Mouse (Mus musculus): ENCODE data around the gene Adat3. TPM values are rescaled to one million over a fixed set of nuclear protein-coding genes. Genes with fewer than 3 reads are reported as not detected.
"Not testable (repeated sequence)": the region's sequence is repeated elsewhere in the genome, so short reads cannot be mapped to it uniquely, and the experiment has no call there.

The Adat3 gene
- polyA plus RNA-seq, 1 experiment, result 10.0 TPM

DNA sequence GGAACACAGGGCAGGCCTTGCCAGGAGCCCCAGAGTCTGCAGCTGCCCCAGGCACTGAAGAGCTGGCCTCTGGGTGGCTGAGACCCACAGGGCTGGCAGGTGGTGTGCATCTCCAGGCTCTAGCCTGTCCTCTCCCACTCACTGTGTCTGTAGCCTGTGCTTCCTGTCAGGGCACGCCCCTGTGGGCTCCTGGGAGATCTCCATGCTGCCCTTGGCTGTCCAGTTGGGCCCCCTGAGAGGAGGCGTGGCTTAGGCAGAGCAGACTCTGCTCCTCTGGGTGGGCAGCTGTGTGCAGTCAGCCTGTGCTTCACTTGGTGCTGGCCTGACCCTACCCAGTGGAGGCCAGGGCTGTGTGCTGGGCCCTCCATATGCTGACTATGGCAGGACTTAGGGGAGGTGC is 25.0 kb downstream of the Adat3 start:
- 31% methylated on average over 2 of the region's 2 CpGs for WGBS
- DNase-seq, result no peak
- Histone ChIP-seq H3K4me3 (replicated peaks; ENCODE audit: extremely low read depth, low read depth, low read length) (no peak overlapping the region), H3K4me1 (ENCODE audit: control insufficient read depth, insufficient read depth, low read length) (peaks cover 19% of the 10 kb centered on the region)
- TF ChIP-seq CTCF (IDR thresholded peaks at IDR 0.05; ENCODE audit: insufficient read depth, low read length) (no peak), POLR2A (IDR thresholded peaks at IDR 0.05; ENCODE audit: borderline replicate concordance, extremely low read depth, low read depth, low read length) (no peak)

DNA sequence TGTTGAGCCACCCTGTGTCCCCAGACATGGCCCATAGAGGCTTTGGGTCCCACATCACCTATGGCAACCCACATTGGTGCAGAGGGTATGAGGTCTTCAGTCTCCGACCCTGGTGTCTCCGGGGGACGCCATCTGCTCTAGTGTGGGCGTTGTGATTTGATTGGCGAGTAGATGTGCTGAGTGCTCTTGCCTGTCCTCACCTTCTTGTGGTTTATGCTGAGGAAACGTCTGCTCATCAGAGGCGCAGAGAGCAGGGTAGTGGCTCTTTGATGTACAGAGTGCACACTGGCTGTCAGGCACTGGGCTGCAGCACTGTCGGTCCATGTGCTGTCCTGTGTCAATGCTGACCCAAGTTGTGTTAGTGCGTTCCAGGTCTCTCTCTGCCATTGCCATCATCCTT is 26.2 kb downstream of the Adat3 start:
- no peak for TF ChIP-seq CTCF (IDR thresholded peaks at IDR 0.05; ENCODE audit: insufficient read depth, low read length)
- TF ChIP-seq POLR2A (IDR thresholded peaks at IDR 0.05; ENCODE audit: borderline replicate concordance, extremely low read depth, low read depth, low read length), result no peak
- WGBS, result 77% methylated on average over 9 of the region's 9 CpGs
- DNase-seq, result no peak

DNA sequence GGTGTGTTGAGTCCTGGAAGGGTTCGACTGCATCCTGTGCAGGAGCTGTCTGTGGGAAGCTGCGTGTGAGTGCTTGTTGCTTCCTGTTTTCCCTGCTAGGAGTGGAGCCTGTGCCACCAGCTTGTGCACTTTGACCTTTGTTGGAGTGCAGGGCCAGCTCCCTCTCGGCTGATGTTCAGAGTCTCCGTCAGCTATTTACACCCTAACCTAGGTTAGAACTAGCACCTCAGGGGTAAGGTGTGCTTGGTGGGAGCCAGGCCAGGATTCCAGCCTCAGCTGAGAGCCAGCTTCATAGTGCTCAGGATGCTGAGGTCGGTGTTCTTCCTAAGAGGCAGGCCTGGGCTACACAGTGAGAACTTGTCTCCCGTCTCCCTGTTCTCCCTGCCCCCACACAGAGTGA is 32.7 kb downstream of the Adat3 start:
- Histone ChIP-seq H3K4me3 (replicated peaks; ENCODE audit: extremely low read depth, low read depth, low read length) (no peak overlapping the region), H3K4me1 (ENCODE audit: control insufficient read depth, insufficient read depth, low read length) (peaks cover 1% of the 10 kb centered on the region; the same call in 1 of the 2 replicates)
- 69% methylated on average over 6 of the region's 6 CpGs for WGBS
- DNase-seq, result no peak
- TF ChIP-seq CTCF (IDR thresholded peaks at IDR 0.05; ENCODE audit: insufficient read depth, low read length) (no peak), POLR2A (IDR thresholded peaks at IDR 0.05; ENCODE audit: borderline replicate concordance, extremely low read depth, low read depth, low read length) (no peak)

More for the DNA sequence above, 26.2 kb downstream of the Adat3 start:
- Histone ChIP-seq H3K4me3 (replicated peaks; ENCODE audit: extremely low read depth, low read depth, low read length) (no peak overlapping the region), H3K4me1 (ENCODE audit: control insufficient read depth, insufficient read depth, low read length) (peaks cover 13% of the 10 kb centered on the region)

- no peak overlapping the region for H3K4me3 ChIP-seq (replicated peaks; ENCODE audit: extremely low read depth, low read depth, low read length)
- no peak for DNase-seq
- 86% methylated on average over 10 of the region's 10 CpGs for WGBS
- TF ChIP-seq POLR2A (IDR thresholded peaks at IDR 0.05; ENCODE audit: borderline replicate concordance, extremely low read depth, low read depth, low read length) (no peak), CTCF (IDR thresholded peaks at IDR 0.05; ENCODE audit: insufficient read depth, low read length) (no peak)
- no peaks in the 10 kb centered on the region for H3K4me1 ChIP-seq (ENCODE audit: control insufficient read depth, insufficient read depth, low read length)
Measured at GRCm38 (mm10) chr10:80646936-80647335, 44.3 kb downstream of the Adat3 start.

- H3K4me1 ChIP-seq (ENCODE audit: control insufficient read depth, insufficient read depth, low read length); H3K4me3 ChIP-seq (replicated peaks; ENCODE audit: extremely low read depth, low read depth, low read length); DNase-seq: not testable (repeated sequence)
- 89% methylated on average over 6 of the region's 6 CpGs for WGBS
Measured at GRCm38 (mm10) chr10:80649910-80650309, 47.2 kb downstream of the Adat3 start.

GRCm38 (mm10) chr10:80650392-80650791 is 47.7 kb downstream of the Adat3 start:
- Histone ChIP-seq H3K4me1 (ENCODE audit: control insufficient read depth, insufficient read depth, low read length) (0 out of 2 replicates have a peak, but pooled peaks cover 2% of the 10 kb centered on the region), H3K4me3 (replicated peaks; ENCODE audit: extremely low read depth, low read depth, low read length) (no peak overlapping the region)
- WGBS, result 92% methylated on average over 10 of the region's 10 CpGs
- DNase-seq, result no peak
- TF ChIP-seq POLR2A (IDR thresholded peaks at IDR 0.05; ENCODE audit: borderline replicate concordance, extremely low read depth, low read depth, low read length) (no peak), CTCF (IDR thresholded peaks at IDR 0.05; ENCODE audit: insufficient read depth, low read length) (no peak)

- 82% methylated on average over 6 of the region's 6 CpGs for WGBS
- TF ChIP-seq CTCF (IDR thresholded peaks at IDR 0.05; ENCODE audit: insufficient read depth, low read length) (no peak), POLR2A (IDR thresholded peaks at IDR 0.05; ENCODE audit: borderline replicate concordance, extremely low read depth, low read depth, low read length) (no peak)
Measured at GRCm38 (mm10) chr10:80653156-80653720, 50.6 kb downstream of the Adat3 start.

GRCm38 (mm10) chr10:80654866-80655265 is 52.2 kb downstream of the Adat3 start:
- WGBS, result 69% methylated on average over 6 of the region's 6 CpGs
- no peak for TF ChIP-seq POLR2A (IDR thresholded peaks at IDR 0.05; ENCODE audit: borderline replicate concordance, extremely low read depth, low read depth, low read length)
- no peak for TF ChIP-seq CTCF (IDR thresholded peaks at IDR 0.05; ENCODE audit: insufficient read depth, low read length)
- Histone ChIP-seq H3K4me3 (replicated peaks; ENCODE audit: extremely low read depth, low read depth, low read length) (no peak overlapping the region), H3K4me1 (ENCODE audit: control insufficient read depth, insufficient read depth, low read length) (peaks cover 10% of the 10 kb centered on the region; the same call in 1 of the 2 replicates)
- DNase-seq, result no peak

More at GRCm38 (mm10) chr10:80653156-80653720, 50.6 kb downstream of the Adat3 start:
- Histone ChIP-seq H3K4me1 (ENCODE audit: control insufficient read depth, insufficient read depth, low read length) (peaks cover 8% of the 10 kb centered on the region; the same call in 1 of the 2 replicates), H3K4me3 (replicated peaks; ENCODE audit: extremely low read depth, low read depth, low read length) (no peak overlapping the region)
- DNase-seq, result no peak

DNA sequence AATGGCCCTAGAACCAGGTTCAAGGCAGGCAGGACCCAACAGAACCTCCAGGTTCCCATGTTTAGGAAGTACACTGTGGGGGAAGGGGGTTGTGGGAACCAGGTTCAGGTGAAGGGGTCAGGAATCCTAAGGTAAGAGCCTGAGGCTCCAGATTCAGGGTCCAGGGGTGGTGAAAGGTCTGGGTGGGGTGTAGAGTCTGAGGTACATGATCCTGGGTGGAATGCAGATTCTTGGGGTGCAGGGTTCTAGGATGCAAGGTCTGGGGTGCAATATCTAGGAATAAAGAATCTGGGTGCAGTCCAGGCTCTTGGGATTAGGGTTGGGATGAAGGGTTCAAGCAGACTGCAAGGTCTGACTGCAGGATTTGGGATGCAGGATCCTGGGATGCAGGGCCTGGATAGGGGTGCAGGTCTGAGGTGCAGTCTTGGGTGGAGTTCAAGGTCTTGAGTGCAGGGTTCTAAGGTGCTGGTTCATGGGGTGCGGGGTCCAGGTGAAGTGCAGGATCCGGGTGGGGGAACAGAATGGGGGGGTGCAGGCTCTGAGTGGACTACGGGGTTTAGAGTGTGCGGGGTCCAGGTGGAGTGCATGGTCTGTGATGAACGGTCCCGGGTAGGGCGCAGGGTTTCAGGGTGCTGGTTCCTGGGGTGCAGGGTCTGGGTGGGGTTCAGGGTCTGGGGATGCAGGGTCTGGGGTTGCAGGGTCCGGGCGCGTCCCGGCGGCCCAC is 52.9 kb downstream of the Adat3 start:
- WGBS, result 2% methylated on average over 12 of the region's 12 CpGs
- Histone ChIP-seq H3K4me3 (replicated peaks; ENCODE audit: extremely low read depth, low read depth, low read length) (peak overlapping the region; percentile 95), H3K4me1 (ENCODE audit: control insufficient read depth, insufficient read depth, low read length) (peaks cover 10% of the 10 kb centered on the region; the same call in 1 of the 2 replicates)
- TF ChIP-seq CTCF (IDR thresholded peaks at IDR 0.05; ENCODE audit: insufficient read depth, low read length) (no peak), POLR2A (IDR thresholded peaks at IDR 0.05; ENCODE audit: borderline replicate concordance, extremely low read depth, low read depth, low read length) (no peak)
- DNase-seq, result no peak

All from lung, adult 2 months (tissue).